Mouse (Mus musculus): ENCODE results near the gene Zcchc4. TPM values are rescaled to one million over a fixed set of nuclear protein-coding genes. Genes with fewer than 3 reads are reported as not detected.

Gene Zcchc4
- polyA plus RNA-seq, 1 experiment from 2014 or later: 10.2 TPM

Other genes with a start within 250 kb of the Zcchc4 start
- gene Lgi2, start 208.9 kb upstream of the Zcchc4 start, polyA plus RNA-seq (2014; fragmentation: Nextera tagmentation; extraction: Ambion mirVana): 1.7 and 2.1 TPM in 2 replicates
- 6.7 and 7.0 TPM in 2 replicates for gene Sepsecs, start 105.7 kb upstream of the Zcchc4 start, polyA plus RNA-seq (2014; fragmentation: Nextera tagmentation; extraction: Ambion mirVana)
- gene Pi4k2b, start 33.8 kb upstream of the Zcchc4 start, polyA plus RNA-seq (2014; fragmentation: Nextera tagmentation; extraction: Ambion mirVana): 8.2 and 9.5 TPM in 2 replicates
- gene Anapc4, start 58.6 kb downstream of the Zcchc4 start, polyA plus RNA-seq (2014; fragmentation: Nextera tagmentation; extraction: Ambion mirVana): 68.2 and 77.2 TPM in 2 replicates